Mouse (Mus musculus) left cerebral cortex, postnatal 4 days (tissue): ENCODE measurements around the gene Klk11. TPM values are rescaled to one million over a fixed set of nuclear protein-coding genes. Genes with fewer than 3 reads are reported as not detected.

Experiments used
- DNase-seq: peaks from one replicate; pipeline ENCODE4 v3.0.0-alpha.2; 2022
- intact Hi-C: fragments of 180-260 bp; cut with DNase I; formaldehyde crosslinking; loops from one replicate; pipeline ENCODE4 v1.15.1; 2025
- total RNA-seq, 2 experiments: library from RNA; stranded (reverse); gene quantifications; 2 replicates each; pipeline ENCODE4 v1.2.3; 2021

Gene Klk11
- total RNA-seq, 2 experiments from 2014 or later, result not detected

DNA sequence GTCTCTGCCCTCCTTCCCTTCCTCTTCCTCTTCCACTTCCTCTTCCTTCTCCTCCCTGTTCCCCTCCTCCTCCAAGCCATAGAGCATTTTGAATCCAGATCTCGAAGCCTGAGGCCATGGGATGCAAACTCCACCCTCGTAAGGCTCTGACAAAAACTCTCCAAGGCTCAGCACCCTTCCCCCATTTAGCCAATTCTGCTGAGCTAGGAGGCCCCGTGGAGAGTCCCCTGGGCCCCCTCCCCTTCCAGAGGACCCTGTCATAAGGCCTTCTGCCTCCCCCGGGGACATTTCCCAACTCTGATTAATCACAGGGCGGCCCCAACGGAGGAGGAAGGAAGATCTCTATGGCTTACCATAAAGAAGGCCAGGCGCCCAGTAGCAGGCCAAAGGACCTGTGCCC, 17.2 kb downstream of the Klk11 start, which contains the start of gene Klk9:
TSS of gene Klk9 (plus strand) at position 301 of the 400 bp plus-strand sequence.
- no peak for DNase-seq
- intact Hi-C loops, result no loop called here

DNA sequence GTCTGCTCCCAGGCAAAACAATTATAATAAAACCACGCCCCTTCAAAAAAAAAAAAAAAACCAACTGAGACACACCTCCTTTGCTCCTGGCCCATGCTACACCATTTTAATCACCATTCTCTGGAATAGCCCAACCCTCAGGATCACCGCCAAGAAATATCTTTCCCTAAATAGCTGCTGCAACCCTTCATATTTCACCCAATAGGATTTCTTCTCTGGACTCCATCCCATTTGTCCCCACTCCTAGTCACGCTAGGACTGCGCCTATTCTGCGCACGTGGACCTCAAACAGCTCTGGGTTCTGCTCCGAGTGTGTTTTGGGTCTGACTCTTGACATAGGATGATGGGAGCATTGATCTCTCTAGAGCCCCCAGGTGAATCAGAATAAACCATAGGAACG, 22.0 kb downstream of the Klk11 start:
- DNase-seq, result no peak
- intact Hi-C loops, result no loop called here

DNA sequence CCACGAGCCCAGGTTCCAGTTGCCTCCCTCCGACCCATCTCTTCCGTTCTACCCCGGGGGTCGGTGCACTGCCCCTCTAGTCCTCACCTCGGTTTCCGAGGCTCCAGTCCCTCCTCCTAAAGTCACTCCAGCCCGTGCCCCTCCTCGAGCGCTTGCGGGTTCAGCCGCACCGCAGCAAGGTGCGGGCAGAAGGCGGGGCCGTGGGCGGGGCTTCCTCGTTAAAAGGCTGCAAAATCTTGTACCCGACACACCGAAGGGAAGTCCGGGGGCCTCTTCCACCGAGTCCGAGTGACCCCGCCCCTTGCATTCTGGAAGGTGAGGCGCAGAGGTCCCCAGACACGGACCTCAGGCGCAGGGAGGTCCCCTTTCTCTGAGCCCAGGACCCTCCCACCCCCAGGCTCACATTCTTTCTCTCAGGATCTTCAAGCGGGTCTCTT, 22.9 kb downstream of the Klk11 start, which contains the start of gene Klk8:
TSS of gene Klk8 (plus strand) at position 245 of the 437 bp plus-strand sequence.
- DNase-seq, result no peak
- intact Hi-C loops, result no loop called here

DNA sequence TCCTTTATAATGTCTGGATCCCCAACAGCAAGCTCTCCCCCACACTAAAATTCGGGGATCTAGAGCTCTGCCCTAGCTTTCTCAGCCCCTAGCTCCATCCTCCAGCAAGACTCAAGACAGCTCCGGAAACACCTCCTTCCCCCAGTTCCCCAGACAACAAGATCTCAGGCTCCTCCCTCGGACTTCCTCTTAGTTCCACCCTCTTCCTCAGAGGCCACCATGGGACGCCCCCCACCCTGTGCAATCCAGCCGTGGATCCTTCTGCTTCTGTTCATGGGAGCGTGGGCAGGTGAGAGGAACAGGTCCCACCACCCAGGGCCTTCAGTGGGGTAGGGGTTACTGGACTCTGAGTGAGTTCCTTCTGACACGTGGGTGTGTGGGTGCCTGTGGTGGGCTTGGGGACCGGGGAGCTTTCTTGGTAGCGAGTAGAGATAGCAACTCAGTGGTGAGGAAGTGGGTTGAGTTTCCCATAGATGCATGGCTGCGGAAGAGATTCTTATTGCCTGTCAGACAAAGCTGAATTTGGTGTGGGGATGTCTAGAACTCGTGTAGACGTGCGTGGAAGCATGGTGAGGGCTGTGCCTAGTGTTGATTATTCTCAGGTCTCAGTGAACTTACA, 23.5 kb downstream of the Klk11 start:
- no peak for DNase-seq
- intact Hi-C loops, result no loop called here

DNA sequence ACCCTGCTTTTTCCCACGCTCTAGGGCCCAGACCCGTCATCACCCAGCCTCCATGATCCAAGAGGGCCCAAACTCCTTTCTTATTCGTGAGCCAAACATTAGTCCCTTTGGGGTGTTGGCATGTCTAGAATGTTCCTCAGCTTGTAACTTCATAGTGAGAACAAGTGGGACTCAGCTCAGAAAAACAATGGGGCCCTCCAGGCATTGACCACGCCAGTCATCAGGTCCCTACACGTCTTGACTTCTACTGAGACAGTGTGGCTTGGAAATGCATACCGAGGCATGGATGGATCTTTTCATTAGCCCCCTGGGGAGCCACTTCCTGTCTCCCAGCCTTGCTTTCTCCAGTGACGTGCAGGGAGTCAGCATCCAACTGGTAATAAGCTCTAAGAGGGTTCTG, 25.5 kb downstream of the Klk11 start:
- no peak for DNase-seq
- intact Hi-C loops, result no loop called here

DNA sequence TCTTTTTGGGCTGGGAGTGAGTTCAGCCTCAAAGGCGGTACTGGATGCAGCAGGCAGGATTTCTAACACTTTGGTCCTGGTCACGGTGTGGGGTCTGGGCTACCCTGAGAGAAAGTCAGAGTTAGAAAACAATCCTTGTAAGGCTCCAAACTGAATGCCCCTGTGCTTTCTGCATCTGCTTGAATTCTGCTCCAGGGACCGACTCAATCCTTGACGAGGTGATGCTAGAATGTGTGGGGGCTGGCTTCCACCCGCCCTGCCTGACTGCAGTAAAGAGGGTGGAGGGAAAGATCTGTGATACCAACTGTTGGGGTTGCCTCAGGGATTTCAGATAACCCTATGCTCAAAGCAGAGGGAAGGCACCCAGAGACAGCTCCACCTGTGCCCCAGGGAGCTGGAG, 36.6 kb downstream of the Klk11 start, which contains the start of gene Klk7:
TSS of gene Klk7 (plus strand) at position 301 of the 400 bp plus-strand sequence.
- no peak for DNase-seq
- intact Hi-C loops, result no loop called here

DNA sequence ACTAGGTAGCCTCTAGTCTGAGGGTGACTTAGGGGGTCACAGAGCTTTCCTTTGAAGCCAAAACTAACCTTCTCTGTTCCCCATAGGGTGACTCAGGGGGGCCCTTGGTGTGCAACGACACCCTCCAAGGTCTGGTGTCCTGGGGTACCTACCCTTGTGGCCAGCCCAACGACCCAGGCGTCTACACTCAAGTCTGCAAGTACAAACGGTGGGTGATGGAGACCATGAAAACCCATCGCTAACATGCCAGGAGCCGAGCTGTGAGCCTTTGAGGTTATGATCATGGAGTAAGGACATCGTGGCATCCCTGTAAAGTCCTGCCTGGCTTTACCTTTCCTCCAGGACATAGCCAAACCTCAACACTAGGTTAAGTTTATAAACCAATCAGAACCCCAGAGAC, 40.8 kb downstream of the Klk11 start:
- intact Hi-C loops, result no loop called here

DNA sequence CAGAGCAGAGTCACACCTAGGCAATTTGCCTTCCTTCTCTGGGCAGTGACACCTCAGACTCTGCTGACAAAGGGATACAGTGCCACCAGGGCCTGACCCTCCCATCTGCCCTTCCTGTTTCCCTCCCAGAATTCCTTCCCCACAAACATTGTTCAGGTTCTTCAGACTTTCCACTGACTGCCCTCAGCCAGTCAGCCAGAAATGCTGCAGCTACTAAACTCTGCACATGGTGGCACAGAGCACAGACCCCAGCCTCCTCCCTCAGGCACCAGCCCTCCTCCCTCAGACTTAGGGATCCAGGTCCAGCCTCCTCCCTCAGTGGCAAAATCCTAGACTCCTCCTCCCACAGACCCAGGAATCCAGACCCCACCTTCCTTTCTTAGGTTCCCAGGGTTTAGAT, 42.3 kb downstream of the Klk11 start:
- intact Hi-C loops, result no loop called here

More for the DNA sequence above, 40.8 kb downstream of the Klk11 start:
- DNase-seq, result no peak

DNA sequence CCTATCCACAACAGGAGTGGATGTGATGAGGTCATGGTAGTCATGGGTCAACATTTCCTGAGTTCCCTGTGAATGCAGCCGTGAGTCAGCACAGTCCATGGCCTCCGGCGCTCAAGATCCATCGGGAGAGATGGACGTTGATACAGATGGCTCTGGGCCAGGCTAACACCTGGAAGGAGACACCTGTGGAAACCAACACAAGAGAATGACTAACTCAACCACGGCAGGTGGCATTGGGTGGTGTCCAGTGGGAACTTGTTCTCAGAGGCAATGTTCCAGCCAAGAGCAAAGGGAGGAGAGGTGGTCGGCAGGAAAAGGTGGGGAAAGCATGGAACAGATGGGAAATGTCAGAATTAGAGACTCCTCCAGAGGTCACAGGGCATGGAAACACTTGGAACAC, 47.2 kb downstream of the Klk11 start:
- intact Hi-C loops, result no loop called here
- no peak for DNase-seq

More for the DNA sequence above, 42.3 kb downstream of the Klk11 start:
- no peak for DNase-seq

DNA sequence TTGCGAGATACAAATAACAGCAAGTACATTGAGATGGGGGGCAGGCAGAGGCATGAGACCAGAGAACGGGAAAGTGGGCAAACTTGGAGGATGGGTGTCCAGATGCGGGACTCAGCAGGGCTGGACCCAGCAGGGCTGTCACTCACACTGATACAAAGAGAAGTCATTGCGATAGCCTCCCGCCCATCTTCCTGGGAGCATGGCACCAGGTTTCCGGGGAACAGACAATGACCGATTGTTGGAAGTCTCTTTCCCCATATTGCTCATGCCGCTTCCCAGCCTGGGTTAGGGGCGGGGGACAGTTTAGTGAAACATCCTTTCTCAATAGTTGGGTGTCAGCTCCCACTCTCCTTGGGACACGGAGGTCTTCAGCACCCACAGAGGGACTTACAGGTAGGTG, 49.8 kb downstream of the Klk11 start, which contains the start of gene Klk6:
TSS of gene Klk6 (plus strand) at position 301 of the 400 bp plus-strand sequence.
- intact Hi-C loops, result no loop called here

DNA sequence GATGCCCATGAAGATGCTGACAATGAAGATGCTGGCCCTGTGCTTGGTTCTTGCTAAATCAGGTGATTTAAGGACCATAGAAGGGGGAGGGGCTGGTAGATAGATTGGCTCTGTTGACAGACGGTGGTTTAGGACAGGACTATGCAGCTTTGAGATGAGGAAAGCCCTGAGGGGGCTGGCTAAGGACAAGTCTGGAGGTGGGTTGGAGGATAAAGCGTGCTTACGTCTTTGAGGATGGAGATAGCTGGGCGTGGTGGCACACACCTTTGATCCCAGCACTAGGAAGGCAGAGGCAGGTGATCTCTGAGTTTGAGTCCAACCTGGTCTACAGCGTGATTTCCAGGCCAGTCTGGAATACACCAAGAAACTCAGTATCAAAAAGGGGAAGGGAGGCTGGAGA, 51.7 kb downstream of the Klk11 start:
- no peak for DNase-seq
- intact Hi-C loops, result no loop called here

More for the DNA sequence above, 49.8 kb downstream of the Klk11 start, which contains the start of gene Klk6:
- DNase-seq, result no peak

DNA sequence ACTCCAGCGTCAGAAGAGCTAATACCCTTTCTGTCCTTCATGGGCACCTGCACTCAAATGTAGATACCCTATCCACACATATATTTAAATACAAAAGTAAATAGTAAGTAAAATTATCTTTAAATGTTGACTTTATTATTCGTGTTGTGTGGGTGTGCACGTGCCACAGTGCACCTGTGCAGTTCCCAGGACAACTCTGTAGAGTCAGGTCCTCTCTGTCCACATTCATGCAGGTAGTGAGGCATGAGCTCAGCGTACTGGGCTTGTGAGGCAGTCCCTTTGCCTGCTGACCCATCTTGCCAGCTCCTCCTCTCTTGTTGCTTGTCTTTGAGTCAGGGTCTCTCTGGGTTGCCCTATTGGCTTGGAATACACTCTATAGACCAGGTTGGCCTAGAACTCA, 53.3 kb downstream of the Klk11 start:
- DNase-seq, result no peak
- intact Hi-C loops, result no loop called here

Other genes starting within 250 kb of the Klk11 start
- gene Cd33, start 230.2 kb upstream of the Klk11 start, total RNA-seq, result 1 to 10 TPM; 2.3 to 2.5 TPM
- 1 to 10 TPM; 7.5 to 9.7 TPM for gene Zfp658, start 212.3 kb upstream of the Klk11 start, total RNA-seq
- gene Zfp719, start 195.0 kb upstream of the Klk11 start, total RNA-seq, result 10 to 100 TPM; 18.5 to 19.9 TPM
- gene Zfp819, start 167.4 kb upstream of the Klk11 start, total RNA-seq, result under 1 TPM in 1 of 2 experiments, not detected in 1; 0.34 TPM
- under 1 TPM in 1 of 2 experiments, not detected in 1; 0.24 TPM for gene Ceacam18, start 139.9 kb upstream of the Klk11 start, total RNA-seq
- gene Siglece, start 114.4 kb upstream of the Klk11 start, total RNA-seq, result under 1 TPM; 0.24 to 0.80 TPM
- gene Ctu1, start 102.6 kb upstream of the Klk11 start, total RNA-seq, result 10 to 100 TPM; 20.8 to 22.5 TPM
- under 1 TPM in 1 of 2 experiments, not detected in 1; 0.28 TPM for gene Klk14, start 84.2 kb upstream of the Klk11 start, total RNA-seq
- gene Klk13, start 62.0 kb upstream of the Klk11 start, total RNA-seq, result not detected
- not detected for gene Klk12, start 5.7 kb upstream of the Klk11 start, total RNA-seq
- gene Klk10, start 6.4 kb downstream of the Klk11 start, total RNA-seq, result not detected
- not detected for gene Klk9, start 17.3 kb downstream of the Klk11 start, total RNA-seq
- gene Klk8, start 23.0 kb downstream of the Klk11 start, total RNA-seq, result 10 to 100 TPM; 13.5 to 16.7 TPM
- gene Klk7, start 36.7 kb downstream of the Klk11 start, total RNA-seq, result under 1 TPM in 1 of 2 experiments, not detected in 1; 0.36 TPM
- gene Klk6, start 49.9 kb downstream of the Klk11 start, total RNA-seq, result not detected
- not detected for gene Klk5, start 67.4 kb downstream of the Klk11 start, total RNA-seq
- gene Klk4, start 106.6 kb downstream of the Klk11 start, total RNA-seq, result not detected
- not detected for gene Klk15, start 159.1 kb downstream of the Klk11 start, total RNA-seq
- not detected for gene Klk1b8, start 176.1 kb downstream of the Klk11 start, total RNA-seq
- gene Klk1b1, start 192.1 kb downstream of the Klk11 start, total RNA-seq, result not detected
- gene Klk1b9, start 201.5 kb downstream of the Klk11 start, total RNA-seq, result not detected
- gene Klk1b11, start 221.3 kb downstream of the Klk11 start, total RNA-seq, result not detected
- gene Klk1b26, start 237.6 kb downstream of the Klk11 start, total RNA-seq, result not detected